Mouse (Mus musculus) retina, postnatal 1 day (tissue): ENCODE measurements around the gene Lipa.

Experiments used
- DNase-seq: peaks from one replicate; pipeline ENCODE4 v3.0.0-alpha.2; 2012

Gene Lipa

GRCm38 (mm10) chr19:34526941-34527682 lies at the start of gene Lipa:
Gene Lipa, minus strand, starts transcription at chr19:34527474.
- peak; percentile 94 for DNase-seq

GRCm38 (mm10) chr19:34573650-34574049 lies 46.4 kb upstream of the Lipa start:
- no peak for DNase-seq

GRCm38 (mm10) chr19:34571080-34571479 lies 43.8 kb upstream of the Lipa start:
- no peak for DNase-seq

- no peak for DNase-seq
These were observed 42.7 kb upstream of the Lipa start for GRCm38 (mm10) chr19:34569896-34570476.

GRCm38 (mm10) chr19:34568988-34569895 lies 42.0 kb upstream of the Lipa start:
- DNase-seq: no peak

GRCm38 (mm10) chr19:34566178-34566784 lies 39.0 kb upstream of the Lipa start:
- DNase-seq: no peak

- DNase-seq: no peak
These were observed 35.3 kb upstream of the Lipa start for GRCm38 (mm10) chr19:34562556-34562955.

GRCm38 (mm10) chr19:34556621-34557020 lies 29.3 kb upstream of the Lipa start:
- DNase-seq: no peak

GRCm38 (mm10) chr19:34554061-34554460 lies 26.8 kb upstream of the Lipa start:
- no peak for DNase-seq

GRCm38 (mm10) chr19:34553522-34553921 lies 26.2 kb upstream of the Lipa start:
- DNase-seq: no peak

- no peak for DNase-seq
These were observed 25.7 kb upstream of the Lipa start for GRCm38 (mm10) chr19:34553021-34553420.

GRCm38 (mm10) chr19:34551981-34552380 lies 24.7 kb upstream of the Lipa start:
- DNase-seq: no peak

- DNase-seq: peak; percentile 91
These were observed 23.4 kb upstream of the Lipa start, which contains the start of gene Ifit2 for GRCm38 (mm10) chr19:34550534-34551223. Gene Ifit2, plus strand, starts transcription at chr19:34550694.

GRCm38 (mm10) chr19:34550205-34550533 lies 22.9 kb upstream of the Lipa start:
- no peak for DNase-seq

- DNase-seq: peak; percentile 82
These were observed 20.7 kb upstream of the Lipa start for GRCm38 (mm10) chr19:34547976-34548375.

GRCm38 (mm10) chr19:34546211-34546610 lies 18.9 kb upstream of the Lipa start:
- DNase-seq: no peak

GRCm38 (mm10) chr19:34539422-34539821 lies 12.1 kb upstream of the Lipa start:
- DNase-seq: no peak

- DNase-seq: no peak
These were observed 4.9 kb upstream of the Lipa start for GRCm38 (mm10) chr19:34532061-34532751.

GRCm38 (mm10) chr19:34526321-34526923 lies 852 bp downstream of the Lipa start:
- no peak for DNase-seq

GRCm38 (mm10) chr19:34524646-34525045 lies 2.6 kb downstream of the Lipa start:
- no peak for DNase-seq

GRCm38 (mm10) chr19:34523106-34523725 lies 4.1 kb downstream of the Lipa start:
- no peak for DNase-seq
